Mouse (Mus musculus): ENCODE data around the gene Cdkl3. TPM values are rescaled to one million over a fixed set of nuclear protein-coding genes. Genes with fewer than 3 reads are reported as not detected.

Gene Cdkl3
- 7.8 and 9.2 TPM in 2 replicates for polyA plus RNA-seq (2015; fragmentation: Nextera tagmentation; extraction: Ambion mirVana)

DNA sequence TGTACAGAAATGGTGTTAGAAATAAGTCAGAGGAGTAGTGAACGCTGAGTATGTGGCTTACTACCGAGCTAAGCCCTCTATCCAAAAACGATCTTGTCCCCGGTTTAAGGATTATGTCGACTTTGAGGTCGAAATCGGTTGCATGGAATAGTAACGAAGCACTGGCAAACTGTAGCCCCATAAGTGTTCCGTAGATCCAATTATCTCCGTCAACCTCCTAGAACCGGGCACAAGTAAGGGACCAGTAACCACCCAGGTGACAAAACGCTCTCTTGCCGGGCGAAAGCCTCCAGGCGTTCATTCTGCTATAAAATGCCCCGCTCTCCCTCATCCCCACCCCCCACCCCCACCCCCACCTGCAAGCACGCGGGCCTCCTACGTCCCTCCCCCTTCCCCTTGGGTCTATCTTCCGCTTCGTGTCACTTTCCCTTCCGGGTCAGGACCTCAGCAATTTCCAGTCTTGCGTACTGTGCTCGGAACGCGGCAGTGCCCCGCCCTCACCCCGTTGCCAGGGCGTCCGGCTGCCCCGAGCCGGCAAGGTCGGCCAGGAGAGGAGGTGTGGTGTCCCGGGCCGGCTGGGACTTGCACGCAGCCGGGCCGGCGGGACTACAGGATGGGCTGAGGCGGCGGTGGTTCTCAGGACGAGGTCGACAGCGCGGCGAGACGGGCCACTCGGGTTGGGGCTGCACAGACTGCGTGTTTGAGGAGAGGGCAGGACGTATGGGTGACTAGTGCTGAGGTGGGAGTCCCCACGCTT is at the start of gene Cdkl3:
Gene Cdkl3 (plus strand): TSS at position 450 of the 757 bp plus-strand sequence.
- H3K4me2 ChIP-seq (replicated peaks; ENCODE audit: low read depth, low read length): peak within 1 kb of the TSS; percentile 68
- under 1% methylated on average over 51 of the region's 51 CpGs for WGBS
- peak; percentile 92 for ATAC-seq (ENCODE audit: low FRiP score, low TSS enrichment)

DNA sequence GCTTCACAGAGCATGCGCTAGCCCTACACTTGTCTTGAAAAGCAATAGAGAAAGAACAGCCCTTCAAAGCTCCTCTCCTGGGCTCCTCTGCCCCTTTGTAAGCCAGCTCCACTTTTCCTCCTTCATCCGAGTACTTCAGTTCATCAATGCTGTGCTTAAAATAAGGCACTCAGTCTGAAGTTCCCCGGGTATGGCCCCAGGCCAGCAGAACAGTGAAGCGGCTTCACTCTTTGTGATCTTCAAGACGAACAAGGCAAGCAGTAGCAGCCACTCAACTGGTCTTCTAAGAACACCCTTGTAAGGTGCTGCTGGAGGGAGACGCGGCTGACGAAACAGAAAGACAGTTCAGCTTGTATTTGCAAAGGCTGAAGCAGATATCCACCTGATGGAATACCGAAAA is 47.9 kb upstream of the Cdkl3 start:
- Histone ChIP-seq H3K4me3 (ENCODE audit: low read length) (no peak overlapping the region), H3K4me1 (ENCODE audit: insufficient read depth, low read length) (no peaks in the 10 kb centered on the region), H3K9me3 (ENCODE audit: low read length) (no peaks in the 10 kb centered on the region), H3K9ac (replicated peaks; ENCODE audit: low read length) (no peak overlapping the region), H3K36me3 (ENCODE audit: insufficient read depth, low read length) (no peaks in the 10 kb centered on the region), H3K27ac (ENCODE audit: low read length) (no peak overlapping the region), H3K4me2 (replicated peaks; ENCODE audit: low read depth, low read length) (no peak overlapping the region), H3K27me3 (ENCODE audit: insufficient read depth, low read length) (no peaks in the 10 kb centered on the region)
- 81% methylated on average over 9 of the region's 9 CpGs for WGBS
- no peak for ATAC-seq (ENCODE audit: low FRiP score, low TSS enrichment)

More for the DNA sequence above, at the start of gene Cdkl3:
- Histone ChIP-seq H3K4me3 (ENCODE audit: low read length) (peak within 1 kb of the TSS; percentile 86), H3K36me3 (ENCODE audit: insufficient read depth, low read length) (peaks cover 1% of the 10 kb centered on the region; the same call in 1 of the 2 replicates), H3K27me3 (ENCODE audit: insufficient read depth, low read length) (no peaks in the 10 kb centered on the region), H3K9me3 (ENCODE audit: low read length) (no peaks in the 10 kb centered on the region), H3K9ac (replicated peaks; ENCODE audit: low read length) (peak within 1 kb of the TSS; percentile 89), H3K4me1 (ENCODE audit: insufficient read depth, low read length) (peaks cover 27% of the 10 kb centered on the region), H3K27ac (ENCODE audit: low read length) (peak within 1 kb of the TSS; percentile 96)

DNA sequence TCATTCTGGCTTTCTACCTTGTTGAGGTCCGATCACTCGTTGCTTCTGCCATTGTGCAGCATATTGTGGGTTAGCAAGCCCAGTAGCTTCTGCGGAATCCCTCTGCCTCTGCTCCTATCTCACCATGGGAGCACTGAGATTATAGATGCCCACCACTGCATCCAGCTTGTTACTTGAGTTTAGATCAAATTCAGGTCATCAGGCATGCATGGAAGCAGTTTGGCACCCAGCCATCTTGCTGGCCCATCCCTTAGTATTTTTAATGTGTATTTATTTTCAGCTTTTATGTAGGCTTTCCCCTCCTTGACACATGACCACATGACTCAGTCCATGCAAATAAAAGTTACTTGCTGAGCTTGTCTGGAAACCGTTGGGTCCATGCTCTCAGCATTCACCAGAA is 46.3 kb upstream of the Cdkl3 start:
- Histone ChIP-seq H3K27me3 (ENCODE audit: insufficient read depth, low read length) (no peaks in the 10 kb centered on the region), H3K4me1 (ENCODE audit: insufficient read depth, low read length) (no peaks in the 10 kb centered on the region), H3K27ac (ENCODE audit: low read length) (no peak overlapping the region), H3K4me3 (ENCODE audit: low read length) (no peak overlapping the region), H3K36me3 (ENCODE audit: insufficient read depth, low read length) (no peaks in the 10 kb centered on the region), H3K9ac (replicated peaks; ENCODE audit: low read length) (no peak overlapping the region), H3K4me2 (replicated peaks; ENCODE audit: low read depth, low read length) (no peak overlapping the region), H3K9me3 (ENCODE audit: low read length) (no peaks in the 10 kb centered on the region)
- 81% methylated on average over 4 of the region's 4 CpGs for WGBS
- no peak for ATAC-seq (ENCODE audit: low FRiP score, low TSS enrichment)

DNA sequence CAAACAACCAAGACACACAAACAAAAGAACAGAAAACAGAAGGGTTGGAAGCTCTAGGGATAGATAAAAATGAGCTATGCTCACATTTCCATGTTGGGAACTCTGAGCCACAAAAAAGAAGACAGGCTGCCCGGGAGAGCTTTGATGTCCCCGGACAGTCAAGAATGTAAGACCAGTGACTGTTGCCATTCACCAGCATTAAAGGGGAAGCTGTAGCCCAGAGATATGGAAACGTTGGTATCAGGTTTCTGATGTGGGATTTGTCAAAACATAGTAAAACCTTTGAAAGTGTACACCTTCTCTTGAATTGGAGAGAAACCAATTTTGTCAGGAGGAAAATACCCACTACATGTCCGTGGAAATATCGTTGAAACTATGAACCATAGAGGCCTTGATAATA is 44.5 kb upstream of the Cdkl3 start:
- whole genome bisulfite sequencing: 80% methylated on average over 5 of the region's 5 CpGs
- ATAC-seq (ENCODE audit: low FRiP score, low TSS enrichment): no peak

DNA sequence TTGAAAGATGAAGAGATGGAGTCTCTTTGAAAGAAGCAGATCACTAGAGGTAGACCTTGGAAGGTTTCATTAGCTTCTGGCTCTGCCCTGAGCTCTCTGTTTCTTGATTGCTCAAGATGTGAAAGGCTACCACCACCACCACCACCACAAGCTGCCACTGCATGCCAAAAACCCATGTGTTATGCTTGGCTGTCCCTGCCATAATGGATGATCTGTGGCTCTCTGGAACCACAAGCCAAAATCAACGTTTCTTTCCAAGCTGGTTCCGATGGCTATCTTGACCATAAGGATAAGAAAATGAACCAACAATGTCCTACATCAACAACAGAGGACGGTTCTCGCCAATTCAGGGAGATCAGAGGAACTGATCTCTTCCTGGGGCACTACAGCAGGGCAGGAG is 44.0 kb upstream of the Cdkl3 start:
- no peak overlapping the region for H3K4me3 ChIP-seq (ENCODE audit: low read length)
- 81% methylated on average over 4 of the region's 4 CpGs for WGBS
- H3K4me2 ChIP-seq (replicated peaks; ENCODE audit: low read depth, low read length): no peak overlapping the region
- no peak overlapping the region for H3K27ac ChIP-seq (ENCODE audit: low read length)
- H3K27me3 ChIP-seq (ENCODE audit: insufficient read depth, low read length): no peaks in the 10 kb centered on the region
- H3K4me1 ChIP-seq (ENCODE audit: insufficient read depth, low read length): no peaks in the 10 kb centered on the region
- H3K9me3 ChIP-seq (ENCODE audit: low read length): no peaks in the 10 kb centered on the region
- ATAC-seq (ENCODE audit: low FRiP score, low TSS enrichment): no peak
- no peak overlapping the region for H3K9ac ChIP-seq (replicated peaks; ENCODE audit: low read length)
- no peaks in the 10 kb centered on the region for H3K36me3 ChIP-seq (ENCODE audit: insufficient read depth, low read length)

More for the DNA sequence above, 44.5 kb upstream of the Cdkl3 start:
- Histone ChIP-seq H3K9me3 (ENCODE audit: low read length) (no peaks in the 10 kb centered on the region), H3K4me2 (replicated peaks; ENCODE audit: low read depth, low read length) (no peak overlapping the region), H3K27me3 (ENCODE audit: insufficient read depth, low read length) (no peaks in the 10 kb centered on the region), H3K4me1 (ENCODE audit: insufficient read depth, low read length) (no peaks in the 10 kb centered on the region), H3K27ac (ENCODE audit: low read length) (no peak overlapping the region), H3K36me3 (ENCODE audit: insufficient read depth, low read length) (no peaks in the 10 kb centered on the region), H3K4me3 (ENCODE audit: low read length) (no peak overlapping the region), H3K9ac (replicated peaks; ENCODE audit: low read length) (no peak overlapping the region)

DNA sequence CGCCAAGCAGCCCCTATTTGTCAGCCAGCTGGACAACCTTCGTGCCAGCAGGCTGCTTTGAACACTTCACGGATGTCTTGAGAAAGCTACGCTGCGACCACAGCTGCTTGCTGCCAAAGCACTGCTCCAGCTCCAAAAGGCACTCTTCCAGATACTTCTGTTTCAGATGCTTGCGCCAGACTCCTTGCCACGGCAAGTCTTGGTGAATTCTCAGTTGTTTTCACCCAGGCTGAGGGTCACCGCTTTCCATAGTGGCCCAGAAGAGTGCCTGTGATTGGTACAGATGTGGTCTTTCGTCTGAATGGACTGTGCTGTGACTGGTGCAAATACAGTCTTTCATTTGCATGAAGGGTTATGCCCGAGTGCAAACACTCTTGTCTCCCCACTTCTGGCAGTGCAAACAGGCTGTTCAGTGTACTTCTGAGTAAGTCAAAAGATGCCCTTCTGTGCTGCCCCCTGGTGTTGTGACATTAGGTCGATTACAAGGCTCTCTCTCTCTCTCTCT is 43.0 kb upstream of the Cdkl3 start:
- no peak overlapping the region for H3K4me2 ChIP-seq (replicated peaks; ENCODE audit: low read depth, low read length)
- H3K4me3 ChIP-seq (ENCODE audit: low read length): no peak overlapping the region
- no peaks in the 10 kb centered on the region for H3K27me3 ChIP-seq (ENCODE audit: insufficient read depth, low read length)
- no peaks in the 10 kb centered on the region for H3K36me3 ChIP-seq (ENCODE audit: insufficient read depth, low read length)
- no peak overlapping the region for H3K9ac ChIP-seq (replicated peaks; ENCODE audit: low read length)
- no peaks in the 10 kb centered on the region for H3K4me1 ChIP-seq (ENCODE audit: insufficient read depth, low read length)
- H3K27ac ChIP-seq (ENCODE audit: low read length): no peak overlapping the region
- H3K9me3 ChIP-seq (ENCODE audit: low read length): no peaks in the 10 kb centered on the region
- ATAC-seq (ENCODE audit: low FRiP score, low TSS enrichment): no peak
- WGBS: 57% methylated on average over 11 of the region's 11 CpGs

DNA sequence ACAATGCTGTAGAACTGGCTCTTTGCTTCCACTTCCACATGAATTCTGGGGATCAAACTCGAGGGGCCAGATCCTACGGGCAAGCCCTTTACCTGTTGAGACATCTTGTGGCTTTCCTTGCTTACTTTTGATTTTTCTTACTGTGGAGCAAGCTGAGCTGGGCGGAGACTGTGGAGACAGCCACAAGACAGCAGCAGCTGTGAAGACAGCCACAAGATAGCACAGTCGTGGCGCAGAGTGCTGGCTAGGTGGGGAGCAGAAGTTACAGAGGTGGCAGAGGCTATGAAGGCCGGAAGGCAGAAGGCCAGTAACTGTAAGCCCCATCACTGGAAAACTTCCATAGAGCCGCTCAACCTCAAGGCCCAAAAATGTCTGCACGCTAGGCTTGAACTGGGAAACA is 42.3 kb upstream of the Cdkl3 start:
- H3K9ac ChIP-seq (replicated peaks; ENCODE audit: low read length): no peak overlapping the region
- H3K36me3 ChIP-seq (ENCODE audit: insufficient read depth, low read length): no peaks in the 10 kb centered on the region
- no peak overlapping the region for H3K4me2 ChIP-seq (replicated peaks; ENCODE audit: low read depth, low read length)
- H3K4me1 ChIP-seq (ENCODE audit: insufficient read depth, low read length): no peaks in the 10 kb centered on the region
- H3K27ac ChIP-seq (ENCODE audit: low read length): no peak overlapping the region
- H3K4me3 ChIP-seq (ENCODE audit: low read length): no peak overlapping the region
- no peak for ATAC-seq (ENCODE audit: low FRiP score, low TSS enrichment)
- WGBS: 86% methylated on average over 8 of the region's 8 CpGs
- no peaks in the 10 kb centered on the region for H3K27me3 ChIP-seq (ENCODE audit: insufficient read depth, low read length)
- no peaks in the 10 kb centered on the region for H3K9me3 ChIP-seq (ENCODE audit: low read length)

DNA sequence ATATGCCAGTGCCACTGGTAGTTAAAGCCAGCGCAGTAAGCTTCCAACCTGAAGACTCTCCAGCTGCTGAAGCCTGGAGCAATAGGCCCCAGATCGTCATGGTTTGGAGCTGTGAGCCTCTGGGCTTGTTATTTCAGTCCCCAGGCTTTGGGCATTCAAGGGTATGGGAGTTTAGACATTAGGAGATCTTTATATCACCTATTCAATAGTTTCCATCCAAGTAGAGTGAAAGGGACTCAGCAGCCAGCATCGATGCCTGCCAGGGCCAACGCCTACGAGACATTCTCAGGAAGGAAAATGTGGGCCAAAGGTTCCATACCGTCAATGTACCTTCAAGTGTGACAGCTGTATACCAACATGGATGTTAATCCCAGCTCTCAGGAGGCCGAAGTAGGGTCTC is 41.7 kb upstream of the Cdkl3 start:
- Histone ChIP-seq H3K9me3 (ENCODE audit: low read length) (no peaks in the 10 kb centered on the region), H3K9ac (replicated peaks; ENCODE audit: low read length) (no peak overlapping the region), H3K36me3 (ENCODE audit: insufficient read depth, low read length) (no peaks in the 10 kb centered on the region), H3K4me1 (ENCODE audit: insufficient read depth, low read length) (no peaks in the 10 kb centered on the region), H3K27me3 (ENCODE audit: insufficient read depth, low read length) (no peaks in the 10 kb centered on the region), H3K4me3 (ENCODE audit: low read length) (no peak overlapping the region), H3K4me2 (replicated peaks; ENCODE audit: low read depth, low read length) (no peak overlapping the region), H3K27ac (ENCODE audit: low read length) (no peak overlapping the region)
- no peak for ATAC-seq (ENCODE audit: low FRiP score, low TSS enrichment)
- WGBS: 91% methylated on average over 7 of the region's 7 CpGs

DNA sequence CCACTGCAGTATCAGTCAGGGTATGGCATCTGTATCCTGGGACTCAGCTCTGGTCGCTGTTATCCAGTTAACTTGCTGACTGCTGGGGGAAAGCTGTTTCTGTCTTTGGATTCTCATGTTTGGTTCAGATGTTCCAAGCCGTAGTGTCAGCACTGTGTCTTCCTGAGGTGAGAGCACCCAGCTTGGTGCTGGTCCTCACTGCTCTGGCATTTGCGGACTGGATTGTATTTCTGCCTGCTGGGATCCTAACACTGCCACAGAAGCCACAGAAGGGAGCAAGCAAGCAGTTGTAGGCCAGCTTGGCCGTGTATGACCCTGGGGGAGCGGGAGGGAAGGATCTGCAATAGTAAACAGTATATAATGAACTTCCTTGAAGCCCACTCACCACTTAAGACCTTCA is 37.4 kb upstream of the Cdkl3 start:
- H3K4me1 ChIP-seq (ENCODE audit: insufficient read depth, low read length): peaks cover 6% of the 10 kb centered on the region; the same call in 1 of the 2 replicates
- 78% methylated on average over 5 of the region's 5 CpGs for WGBS

More for the DNA sequence above, 37.4 kb upstream of the Cdkl3 start:
- H3K9me3 ChIP-seq (ENCODE audit: low read length): no peaks in the 10 kb centered on the region
- no peak overlapping the region for H3K27ac ChIP-seq (ENCODE audit: low read length)
- ATAC-seq (ENCODE audit: low FRiP score, low TSS enrichment): no peak
- peaks cover 15% of the 10 kb centered on the region for H3K36me3 ChIP-seq (ENCODE audit: insufficient read depth, low read length)
- H3K4me2 ChIP-seq (replicated peaks; ENCODE audit: low read depth, low read length): no peak overlapping the region
- no peaks in the 10 kb centered on the region for H3K27me3 ChIP-seq (ENCODE audit: insufficient read depth, low read length)
- no peak overlapping the region for H3K9ac ChIP-seq (replicated peaks; ENCODE audit: low read length)
- no peak overlapping the region for H3K4me3 ChIP-seq (ENCODE audit: low read length)

Measured in kidney, embryonic 16.5 days (tissue).